Mouse (Mus musculus) lung, postnatal 0 days (tissue): ENCODE measurements around the gene Tpcn1.

ENCODE experiments used
- CTCF ChIP-seq: IDR thresholded peaks from 2 replicates; pipeline ENCODE4 v1.5.1; 2016; ENCODE audit warnings: antibody characterized with exemption, mild to moderate bottlenecking
- EP300 ChIP-seq: IDR thresholded peaks from 2 replicates; pipeline ENCODE4 v1.6.1; 2016; ENCODE audit warnings: antibody characterized with exemption, mild to moderate bottlenecking, control low read depth

- TF ChIP-seq CTCF (no peak), EP300 (no peak)
These were observed 85.8 kb downstream of the Tpcn1 start for GRCm38 (mm10) chr5:120502675-120503143.
